ENCODE assay signal across 7 mouse cellular contexts in the genomic region with DNA sequence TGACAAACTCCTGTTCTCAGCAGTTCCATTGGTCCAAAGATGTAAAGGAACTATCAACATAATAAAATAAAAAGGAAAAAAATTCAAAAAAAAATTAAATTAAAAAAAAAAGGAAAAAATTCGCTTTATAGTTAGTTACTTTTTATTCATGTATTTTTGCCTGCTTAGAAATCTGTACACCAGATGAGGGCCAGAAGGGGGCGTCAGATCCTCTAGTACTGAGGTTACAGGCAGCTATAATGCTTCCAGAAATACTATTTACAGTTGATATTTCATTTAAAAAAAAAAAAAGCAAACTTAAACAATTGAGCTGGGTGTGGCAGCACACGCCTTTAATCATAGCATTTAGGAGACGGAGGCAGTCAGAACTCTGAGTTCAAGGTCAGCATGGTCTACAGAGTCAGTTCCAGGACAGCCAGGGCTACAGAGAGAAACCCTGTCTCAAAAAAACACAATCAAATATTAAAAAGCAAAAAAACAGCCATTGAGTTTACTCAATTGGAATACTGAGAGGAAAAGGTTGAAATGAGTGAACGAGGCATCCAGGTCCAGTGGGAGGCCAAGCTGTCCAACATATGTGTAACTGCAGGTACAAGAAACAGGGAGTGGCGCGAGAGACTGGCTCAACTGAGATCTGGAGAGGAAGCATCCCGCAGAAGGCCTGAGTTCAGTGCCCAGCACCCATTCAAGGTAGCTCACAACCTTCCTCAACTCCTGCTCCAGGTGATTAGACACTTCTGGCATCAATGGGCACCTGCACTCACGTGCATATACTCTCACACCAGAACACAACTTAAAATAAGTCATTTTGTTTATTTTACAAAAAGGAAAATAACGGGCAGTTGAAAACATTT. TPM values are rescaled to one million over a fixed set of nuclear protein-coding genes. Genes with fewer than 3 reads are reported as not detected.
A peak's percentile ranks its signal among the peaks of the same experiment; 100 is the strongest.
DNase-seq lines count a peak whose midpoint lies in the region; ATAC-seq and TF ChIP-seq lines count a peak whose summit lies in the region.

No protein-coding gene starts in this region.

- H3K27ac ChIP-seq in CH12.LX (ENCODE audit: insufficient read depth, low read depth), result no peak overlapping the region
- H3K27ac ChIP-seq in embryonic facial prominence, embryonic 11.5 days (replicated peaks; ENCODE audit: low read depth, low read length), result no peak overlapping the region
- no peak overlapping the region for H3K27ac ChIP-seq in hindbrain, postnatal 0 days
- H3K27ac ChIP-seq in midbrain, embryonic 13.5 days, result no peak overlapping the region
- peak overlapping the region; percentile 97; the same call in 1 of the 2 replicates for H3K27ac ChIP-seq in stomach, embryonic 15.5 days

- no peak for TF ChIP-seq EP300 in CH12.LX (IDR thresholded peaks at IDR 0.05; ENCODE audit: low read length)

- TF ChIP-seq CTCF in CH12.LX (conservative IDR thresholded peaks at IDR 0.05 in 1 of 2, IDR thresholded peaks at IDR 0.05 in 1 of 2; ENCODE audit: low read depth in 2 of 2, low read length in 2 of 2), result peak in 1 of 2 experiments; percentile 67; a peak in 2 of 4 replicates
- peak; percentile 39; the same call in 1 of the 2 replicates for TF ChIP-seq CTCF in hindbrain, postnatal 0 days (IDR thresholded peaks at IDR 0.05; ENCODE audit: low read depth)

- peak overlapping the region; percentile 86 to 94 (median 88) for H3K4me3 ChIP-seq in CH12.LX (replicated peaks in 1 of 3; ENCODE audit: low read depth in 2 of 3, low read length in 2 of 3, poor library complexity in 1 of 3)
- H3K4me3 ChIP-seq in embryonic facial prominence, embryonic 11.5 days (ENCODE audit: low read depth, low read length), result no peak overlapping the region
- peak overlapping the region; percentile 81 for H3K4me3 ChIP-seq in hindbrain, postnatal 0 days (ENCODE audit: low read length)
- peak overlapping the region; percentile 52 for H3K4me3 ChIP-seq in midbrain, embryonic 13.5 days (replicated peaks)
- peak overlapping the region; percentile 79 for H3K4me3 ChIP-seq in stomach, embryonic 15.5 days (replicated peaks)

- no peaks in the 10 kb centered on the region for H3K27me3 ChIP-seq in CH12.LX (replicated peaks)
- no peaks in the 10 kb centered on the region for H3K27me3 ChIP-seq in embryonic facial prominence, embryonic 11.5 days (ENCODE audit: control insufficient read depth, insufficient read depth, low read length)
- no peaks in the 10 kb centered on the region for H3K27me3 ChIP-seq in hindbrain, postnatal 0 days (ENCODE audit: insufficient read depth, low read length)
- no peaks in the 10 kb centered on the region for H3K27me3 ChIP-seq in midbrain, embryonic 13.5 days
- no peaks in the 10 kb centered on the region for H3K27me3 ChIP-seq in stomach, embryonic 15.5 days (replicated peaks)

- H3K4me2 ChIP-seq in CH12.LX (ENCODE audit: insufficient read depth, low read depth, poor library complexity, severe bottlenecking), result peak overlapping the region; percentile 39
- H3K4me2 ChIP-seq in embryonic facial prominence, embryonic 11.5 days (ENCODE audit: low read depth, low read length), result no peak overlapping the region
- peak overlapping the region; percentile 98 for H3K4me2 ChIP-seq in hindbrain, postnatal 0 days (ENCODE audit: low read depth, low read length)
- peak overlapping the region; percentile 81 for H3K4me2 ChIP-seq in midbrain, embryonic 13.5 days (replicated peaks)
- H3K4me2 ChIP-seq in stomach, embryonic 15.5 days, result peak overlapping the region; percentile 95

- WGBS in embryonic facial prominence, embryonic 11.5 days, result 61% methylated on average over 10 of the region's 10 CpGs
- WGBS in hindbrain, postnatal 0 days, result 63% methylated on average over 10 of the region's 10 CpGs
- WGBS in midbrain, embryonic 13.5 days, result 67% methylated on average over 10 of the region's 10 CpGs
- WGBS in stomach, embryonic 15.5 days, result 54% methylated on average over 10 of the region's 10 CpGs

- DNase-seq in CH12.LX (ENCODE audit: extremely low read depth), result peak; percentile 54
- DNase-seq in NIH3T3 (ENCODE audit: low read depth), result peak; percentile 83
- DNase-seq in embryonic facial prominence, embryonic 11.5 days (ENCODE audit: low spot score), result peak; percentile 6
- peak; percentile 51 for DNase-seq in hindbrain, postnatal 0 days (ENCODE audit: low spot score)
- peak; percentile 13 to 52 for DNase-seq in left cerebral cortex, postnatal 25 days (ENCODE audit: low spot score in 2 of 2)

- dilution Hi-C loops in CH12.LX (cut with MboI; ENCODE audit: extremely low pct_ligation_motif_present, extremely low pct_unique_long_range_greater_than_20kb, low sequenced_read_pairs), result no loop called here

- intact Hi-C loops in left cerebral cortex, postnatal 25 days (cut with DNase I), result loop anchor here (2.0 to 10.0 kb wide), 3 partner anchors 31 to 1141 kb away; a partner anchor contains a TSS

- peak overlapping the region; percentile 77; the same call in 1 of the 2 replicates for H3K9ac ChIP-seq in CH12.LX (ENCODE audit: insufficient read depth, low read depth)
- H3K9ac ChIP-seq in embryonic facial prominence, embryonic 11.5 days (replicated peaks; ENCODE audit: low read length), result no peak overlapping the region
- H3K9ac ChIP-seq in hindbrain, postnatal 0 days (replicated peaks; ENCODE audit: low read length), result no peak overlapping the region; the same call in 1 of the 2 replicates
- no peak overlapping the region for H3K9ac ChIP-seq in midbrain, embryonic 13.5 days (replicated peaks)
- H3K9ac ChIP-seq in stomach, embryonic 15.5 days, result no peak overlapping the region

- H3K4me1 ChIP-seq in CH12.LX (ENCODE audit: control insufficient read depth in 1 of 2, insufficient read depth in 2 of 2), result peaks cover 0 to 9% of the 10 kb centered on the region in 2 experiments; a peak in 3 of 4 replicates
- no peaks in the 10 kb centered on the region for H3K4me1 ChIP-seq in embryonic facial prominence, embryonic 11.5 days (ENCODE audit: control insufficient read depth, insufficient read depth, low read length)
- no peaks in the 10 kb centered on the region; the same call in 1 of the 2 replicates for H3K4me1 ChIP-seq in hindbrain, postnatal 0 days (ENCODE audit: insufficient read depth, low read length)
- H3K4me1 ChIP-seq in midbrain, embryonic 13.5 days (replicated peaks), result peaks cover 14% of the 10 kb centered on the region
- 0 out of 2 replicates have a peak, but pooled peaks cover 16% of the 10 kb centered on the region for H3K4me1 ChIP-seq in stomach, embryonic 15.5 days

- H3K9me3 ChIP-seq in CH12.LX (replicated peaks; ENCODE audit: low read length), result peaks cover 2% of the 10 kb centered on the region
- no peaks in the 10 kb centered on the region for H3K9me3 ChIP-seq in embryonic facial prominence, embryonic 11.5 days (replicated peaks; ENCODE audit: control insufficient read depth, low read length)
- H3K9me3 ChIP-seq in hindbrain, postnatal 0 days (ENCODE audit: low read length), result no peaks in the 10 kb centered on the region
- no peaks in the 10 kb centered on the region for H3K9me3 ChIP-seq in midbrain, embryonic 13.5 days
- no peaks in the 10 kb centered on the region for H3K9me3 ChIP-seq in stomach, embryonic 15.5 days

- no peak for ATAC-seq in embryonic facial prominence, embryonic 11.5 days (replicated peaks; ENCODE audit: insufficient number of reproducible peaks, low FRiP score, low TSS enrichment, low read depth)
- no peak for ATAC-seq in hindbrain, postnatal 0 days
- ATAC-seq in midbrain, embryonic 13.5 days, result no peak
- ATAC-seq in stomach, embryonic 15.5 days (ENCODE audit: insufficient read depth, low FRiP score, low read depth), result no peak

- no peaks in the 10 kb centered on the region for H3K79me2 ChIP-seq in CH12.LX (replicated peaks; ENCODE audit: control insufficient read depth, extremely low read depth, insufficient read depth, poor library complexity, severe bottlenecking)

- TF ChIP-seq RAD21 in CH12.LX (IDR thresholded peaks at IDR 0.05; ENCODE audit: low read depth, low read length), result peak; percentile 43

- peaks cover 17 to 36% of the 10 kb centered on the region in 2 experiments for H3K36me3 ChIP-seq in CH12.LX (replicated peaks in 1 of 2; ENCODE audit: control insufficient read depth in 1 of 2, insufficient read depth in 1 of 2, low read length in 1 of 2)
- H3K36me3 ChIP-seq in embryonic facial prominence, embryonic 11.5 days (replicated peaks; ENCODE audit: control insufficient read depth, insufficient read depth, low read depth, low read length), result no peaks in the 10 kb centered on the region
- H3K36me3 ChIP-seq in hindbrain, postnatal 0 days (ENCODE audit: insufficient read depth, low read length), result peaks cover 17% of the 10 kb centered on the region; the same call in 1 of the 2 replicates
- peaks cover 20% of the 10 kb centered on the region for H3K36me3 ChIP-seq in midbrain, embryonic 13.5 days
- H3K36me3 ChIP-seq in stomach, embryonic 15.5 days, result 0 out of 2 replicates have a peak, but pooled peaks cover 9% of the 10 kb centered on the region

- TF ChIP-seq POLR2A in CH12.LX (IDR thresholded peaks at IDR 0.05; ENCODE audit: low read depth, low read length), result no peak

- in situ Hi-C loops in CH12.LX (cut with MboI; ENCODE audit: low pct_ligation_motif_present, low pct_unique_long_range_greater_than_20kb, low sequenced_read_pairs), result loop anchor here (25.0 kb wide), 1 partner anchor 167 kb away; a partner anchor contains a TSS

RNA-seq across cellular contexts. Expression of a gene that starts 2.1 kb away (rescaled TPM):
- total RNA-seq in CH12.LX (2012; rRNA removed) (29.8 and 35.9 TPM in 2 replicates), CH12.LX (2014; rRNA removed) (128 and 130 TPM in 2 replicates)
- polyA plus RNA-seq in CH12.LX (2012; ENCODE audit: insufficient read length, low read depth), result 42.7 and 58.0 TPM in 2 replicates
- polyA plus RNA-seq in embryonic facial prominence, embryonic 11.5 days (2014; fragmentation: Nextera tagmentation; extraction: Ambion mirVana), result 49.1 TPM in 2 replicates
- 57.4 and 58.5 TPM in 2 replicates for total RNA-seq in hindbrain, postnatal 0 days (2014; rRNA removed)
- 133 and 144 TPM in 2 replicates for polyA plus RNA-seq in hindbrain, postnatal 0 days (2015; fragmentation: Nextera tagmentation; extraction: Ambion mirVana)
- 10 to 100 TPM; 69.2 to 73.8 TPM for total RNA-seq in left cerebral cortex, postnatal 25 days (2021)
- polyA plus RNA-seq in midbrain, embryonic 13.5 days (2015; fragmentation: Nextera tagmentation; extraction: Ambion mirVana), result 61.9 TPM in 2 replicates
- polyA plus RNA-seq in stomach, embryonic 15.5 days (2015; fragmentation: Nextera tagmentation; extraction: Ambion mirVana), result 91.1 and 95.5 TPM in 2 replicates

RNA-seq across cellular contexts. Expression of a gene that starts 16.4 kb away (rescaled TPM):
- total RNA-seq in CH12.LX (2012; rRNA removed), result 0.08 TPM in 1 of 2 replicates, not detected in the other
- 0.21 TPM in 1 of 2 replicates, not detected in the other for total RNA-seq in CH12.LX (2014; rRNA removed)
- polyA plus RNA-seq in CH12.LX (2012; ENCODE audit: insufficient read length, low read depth), result 0.19 and 0.42 TPM in 2 replicates
- polyA plus RNA-seq in embryonic facial prominence, embryonic 11.5 days (2014; fragmentation: Nextera tagmentation; extraction: Ambion mirVana), result 0.48 TPM in 1 of 2 replicates, not detected in the other
- total RNA-seq in hindbrain, postnatal 0 days (2014; rRNA removed), result 0.07 and 0.68 TPM in 2 replicates
- polyA plus RNA-seq in hindbrain, postnatal 0 days (2015; fragmentation: Nextera tagmentation; extraction: Ambion mirVana), result 0.91 and 1.2 TPM in 2 replicates
- under 1 TPM; 0.23 to 0.53 TPM for total RNA-seq in left cerebral cortex, postnatal 25 days (2021)
- polyA plus RNA-seq in midbrain, embryonic 13.5 days (2015; fragmentation: Nextera tagmentation; extraction: Ambion mirVana), result 0.34 TPM in 1 of 2 replicates, not detected in the other
- polyA plus RNA-seq in stomach, embryonic 15.5 days (2015; fragmentation: Nextera tagmentation; extraction: Ambion mirVana), result 0.44 and 0.79 TPM in 2 replicates

RNA-seq across cellular contexts. Expression of a gene that starts 31.4 kb away (rescaled TPM):
- total RNA-seq in CH12.LX (2012; rRNA removed) (0.17 and 0.21 TPM in 2 replicates), CH12.LX (2014; rRNA removed) (0.05 and 0.11 TPM in 2 replicates)
- 0.04 and 0.06 TPM in 2 replicates for polyA plus RNA-seq in CH12.LX (2012; ENCODE audit: insufficient read length, low read depth)
- polyA plus RNA-seq in embryonic facial prominence, embryonic 11.5 days (2014; fragmentation: Nextera tagmentation; extraction: Ambion mirVana), result 0.07 and 0.14 TPM in 2 replicates
- 0.22 and 0.26 TPM in 2 replicates for total RNA-seq in hindbrain, postnatal 0 days (2014; rRNA removed)
- polyA plus RNA-seq in hindbrain, postnatal 0 days (2015; fragmentation: Nextera tagmentation; extraction: Ambion mirVana), result 0.03 and 0.06 TPM in 2 replicates
- under 1 TPM; 0.48 TPM for total RNA-seq in left cerebral cortex, postnatal 25 days (2021)
- 0.05 and 0.13 TPM in 2 replicates for polyA plus RNA-seq in midbrain, embryonic 13.5 days (2015; fragmentation: Nextera tagmentation; extraction: Ambion mirVana)
- 0.08 and 0.14 TPM in 2 replicates for polyA plus RNA-seq in stomach, embryonic 15.5 days (2015; fragmentation: Nextera tagmentation; extraction: Ambion mirVana)

RNA-seq across cellular contexts. Expression of a gene that starts 32.1 kb away (rescaled TPM):
- total RNA-seq in CH12.LX (2012; rRNA removed) (44.4 and 49.1 TPM in 2 replicates), CH12.LX (2014; rRNA removed) (33.4 and 39.0 TPM in 2 replicates)
- 38.6 and 39.7 TPM in 2 replicates for polyA plus RNA-seq in CH12.LX (2012; ENCODE audit: insufficient read length, low read depth)
- 31.5 and 36.4 TPM in 2 replicates for polyA plus RNA-seq in embryonic facial prominence, embryonic 11.5 days (2014; fragmentation: Nextera tagmentation; extraction: Ambion mirVana)
- 15.6 and 19.7 TPM in 2 replicates for total RNA-seq in hindbrain, postnatal 0 days (2014; rRNA removed)
- polyA plus RNA-seq in hindbrain, postnatal 0 days (2015; fragmentation: Nextera tagmentation; extraction: Ambion mirVana), result 12.0 and 15.1 TPM in 2 replicates
- total RNA-seq in left cerebral cortex, postnatal 25 days (2021), result 10 to 100 TPM; 40.3 to 42.6 TPM
- 18.7 and 19.3 TPM in 2 replicates for polyA plus RNA-seq in midbrain, embryonic 13.5 days (2015; fragmentation: Nextera tagmentation; extraction: Ambion mirVana)
- 31.3 and 33.4 TPM in 2 replicates for polyA plus RNA-seq in stomach, embryonic 15.5 days (2015; fragmentation: Nextera tagmentation; extraction: Ambion mirVana)

Comparison
In these comparisons a context has a peak if more than half of its experiments do, and no peak if none do; other contexts are left out.
1. DNase-seq: peak in every context shown above with its lines; median percentile 83 in NIH3T3; 54 in CH12.LX; 51 in hindbrain, postnatal 0 days; 32 in left cerebral cortex, postnatal 25 days; 6 in embryonic facial prominence, embryonic 11.5 days.